Mouse (Mus musculus) neural tube, embryonic 11.5 days (tissue): ENCODE measurements around the gene Slc44a5. TPM values are rescaled to one million over a fixed set of nuclear protein-coding genes. Genes with fewer than 3 reads are reported as not detected.

Source experiments
- ATAC-seq: fragments of 200-750 bp; cut with Nextera tagmentation; 2 replicates; pipeline ENCODE4 v1.8.0; 2017; ENCODE audit warnings: moderate number of reproducible peaks, mild to moderate bottlenecking, moderate TSS enrichment, moderate library complexity; ENCODE audit not compliant: insufficient read depth, low FRiP score, low TSS enrichment
- DNase-seq: peaks from one replicate; pipeline ENCODE4 v3.0.0-alpha.2; 2015; ENCODE audit warnings: low spot score
- H3K27ac ChIP-seq: fragments of 300-500 bp; sonication (generic); 2 replicates; pipeline ENCODE4 v1.5.1; 2014; ENCODE audit warnings: low read depth, mild to moderate bottlenecking, low read length
- H3K27me3 ChIP-seq: fragments of 300-500 bp; sonication (generic); 2 replicates; pipeline ENCODE4 v1.6.1; 2014; ENCODE audit warnings: mild to moderate bottlenecking, low read length, mixed read lengths; ENCODE audit not compliant: control insufficient read depth, insufficient read depth
- H3K36me3 ChIP-seq: fragments of 300-500 bp; sonication (generic); 2 replicates; pipeline ENCODE4 v1.6.1; 2014; ENCODE audit warnings: mild to moderate bottlenecking, low read length, moderate library complexity, mixed read lengths; ENCODE audit not compliant: control insufficient read depth, insufficient read depth
- H3K4me1 ChIP-seq: fragments of 300-500 bp; sonication (generic); 2 replicates; pipeline ENCODE4 v1.6.1; 2014; ENCODE audit warnings: low read length, mixed read lengths; ENCODE audit not compliant: control insufficient read depth, insufficient read depth
- H3K4me2 ChIP-seq: fragments of 300-500 bp; sonication (generic); 2 replicates; pipeline ENCODE4 v1.6.1; 2014; ENCODE audit warnings: low read depth, mild to moderate bottlenecking, moderate library complexity
- H3K4me3 ChIP-seq: fragments of 300-500 bp; sonication (generic); 2 replicates; pipeline ENCODE4 v1.5.1; 2014; ENCODE audit warnings: low read depth, low read length
- H3K9ac ChIP-seq: fragments of 300-500 bp; sonication (generic); 2 replicates; pipeline ENCODE4 v1.6.1; 2014; ENCODE audit warnings: mild to moderate bottlenecking, low read length
- H3K9me3 ChIP-seq: fragments of 300-500 bp; sonication (generic); 2 replicates; pipeline ENCODE4 v1.6.1; 2016; ENCODE audit warnings: low read length; ENCODE audit not compliant: control insufficient read depth
- WGBS: fragments of 180-500 bp; shearing (Covaris S2); extraction: QIAGEN DNeasy Blood & Tissue Kit; methylation state at CpG from one replicate; pipeline ENCODE4 v1.1.7; 2014; 5-methylcytosine and 5-hydroxymethylcytosine counted together
- polyA plus RNA-seq: library from polyadenylated mRNA; unstranded; fragments of >200 nt; fragmentation: Nextera tagmentation; extraction: Ambion mirVana; gene quantifications from 2 replicates; pipeline ENCODE4 v1.2.1, GENCODE M21; 2014

Slc44a5 gene
- polyA plus RNA-seq, 1 experiment from 2014 or later, result 3.7 TPM

DNA sequence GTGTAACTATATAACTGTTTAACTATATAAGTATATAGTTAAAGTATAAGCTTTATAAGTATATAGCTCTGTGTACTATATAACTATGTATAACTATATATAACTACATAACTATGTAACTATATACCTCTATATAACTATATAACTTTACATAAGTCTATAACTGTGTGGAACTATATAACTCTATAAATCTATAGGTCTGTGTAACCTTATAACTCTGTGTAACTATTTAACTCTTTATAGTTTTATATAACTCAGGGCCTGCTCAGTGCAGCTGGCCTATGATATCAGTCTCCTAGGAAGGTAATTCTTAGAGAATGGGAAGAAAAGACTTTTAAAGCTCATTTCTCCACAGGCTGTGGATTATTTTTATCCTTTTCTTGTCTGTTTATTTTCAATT is 284.1 kb downstream of the Slc44a5 start:
- ATAC-seq, result no peak

DNA sequence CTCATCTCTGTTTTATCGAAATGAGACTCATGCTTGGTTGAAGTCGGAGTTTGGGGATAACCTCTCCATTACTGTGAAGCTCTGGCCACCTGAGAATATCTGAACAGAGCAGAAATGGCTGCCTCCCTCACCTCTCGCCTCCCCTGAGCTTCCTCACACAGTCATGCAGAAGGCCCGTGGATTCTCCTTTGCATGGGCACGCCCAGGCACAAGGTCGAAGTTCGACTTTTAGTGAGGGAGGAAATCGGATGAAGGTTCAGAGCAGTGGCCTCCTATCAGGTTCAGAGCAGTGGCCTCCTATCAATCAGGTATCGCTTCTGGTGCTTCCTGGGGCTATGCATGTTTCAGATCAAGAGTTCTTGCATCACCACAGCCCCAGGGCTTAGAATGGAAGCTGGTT is 295.1 kb downstream of the Slc44a5 start:
- DNase-seq, result no peak
- ATAC-seq, result no peak
- no peaks in the 10 kb centered on the region for H3K27me3 ChIP-seq
- no peak overlapping the region for H3K27ac ChIP-seq
- no peaks in the 10 kb centered on the region for H3K4me1 ChIP-seq
- no peaks in the 10 kb centered on the region for H3K9me3 ChIP-seq
- H3K36me3 ChIP-seq, result no peaks in the 10 kb centered on the region
- no peak overlapping the region for H3K9ac ChIP-seq
- WGBS, result 76% methylated on average over 9 of the region's 9 CpGs
- no peak overlapping the region for H3K4me2 ChIP-seq
- H3K4me3 ChIP-seq, result no peak overlapping the region

More for the DNA sequence above, 284.1 kb downstream of the Slc44a5 start:
- Histone ChIP-seq H3K4me2 (no peak overlapping the region), H3K27ac (no peak overlapping the region), H3K9me3 (no peaks in the 10 kb centered on the region), H3K4me1 (no peaks in the 10 kb centered on the region), H3K27me3 (no peaks in the 10 kb centered on the region), H3K4me3 (no peak overlapping the region), H3K9ac (no peak overlapping the region), H3K36me3 (no peaks in the 10 kb centered on the region)
- DNase-seq, result no peak

DNA sequence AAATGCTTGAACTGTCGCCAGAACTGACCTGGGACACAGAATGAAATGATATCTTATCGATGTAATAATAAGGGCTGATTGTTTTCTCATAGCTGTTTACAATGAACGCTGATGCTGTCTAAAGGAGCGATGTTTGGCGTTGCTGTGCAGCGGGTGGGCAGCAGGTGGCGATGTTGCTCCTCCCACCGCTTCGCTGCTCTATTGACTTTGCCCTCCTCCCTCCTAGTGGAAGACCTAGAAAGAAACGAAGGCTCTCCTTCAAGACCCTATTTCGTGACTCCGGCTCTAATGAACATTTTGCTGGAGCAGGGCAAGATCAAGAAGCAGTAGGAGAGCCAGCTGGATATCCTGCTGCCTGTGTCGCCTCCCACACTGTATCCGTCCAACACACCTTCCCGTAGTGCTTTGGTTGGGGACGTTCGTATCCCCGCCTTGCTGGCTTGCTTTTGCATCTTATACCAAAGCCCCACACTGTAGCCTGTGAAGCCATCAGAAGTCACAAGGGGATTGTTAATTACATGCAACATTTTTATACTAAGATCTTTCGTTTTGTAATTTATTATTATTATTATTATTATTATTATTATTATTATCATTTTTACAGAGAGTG is 296.6 kb downstream of the Slc44a5 start:
- no peaks in the 10 kb centered on the region for H3K36me3 ChIP-seq
- 15% methylated on average over 19 of the region's 19 CpGs for WGBS
- H3K27ac ChIP-seq, result no peak overlapping the region
- DNase-seq (peak; percentile 88), ATAC-seq (peak; percentile 75)
- H3K9ac ChIP-seq, result peak overlapping the region; percentile 36; the same call in 1 of the 2 replicates
- no peaks in the 10 kb centered on the region for H3K27me3 ChIP-seq
- H3K4me1 ChIP-seq, result no peaks in the 10 kb centered on the region
- H3K4me2 ChIP-seq, result peak overlapping the region; percentile 49
- no peak overlapping the region for H3K4me3 ChIP-seq
- no peaks in the 10 kb centered on the region for H3K9me3 ChIP-seq

DNA sequence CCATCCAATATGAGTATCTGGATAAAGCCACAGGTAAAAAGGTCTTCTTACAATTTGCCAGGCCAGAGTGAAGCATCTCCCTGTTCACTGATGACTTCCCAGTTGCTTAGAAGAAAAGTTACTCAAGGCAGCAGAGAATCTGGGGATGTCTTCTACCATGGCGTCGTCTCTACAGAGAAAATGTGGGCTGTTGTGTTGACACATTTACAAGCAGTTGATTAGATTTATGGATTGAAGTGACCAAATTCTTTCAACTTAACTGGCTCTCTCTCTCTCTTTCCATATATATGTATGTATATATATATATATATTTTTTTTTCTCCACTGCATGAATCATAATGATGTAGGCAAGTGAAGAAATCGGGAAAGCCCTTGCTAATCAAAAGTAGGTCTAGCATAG is 301.4 kb downstream of the Slc44a5 start:
- no peaks in the 10 kb centered on the region for H3K36me3 ChIP-seq
- DNase-seq, result no peak
- no peak overlapping the region for H3K27ac ChIP-seq

DNA sequence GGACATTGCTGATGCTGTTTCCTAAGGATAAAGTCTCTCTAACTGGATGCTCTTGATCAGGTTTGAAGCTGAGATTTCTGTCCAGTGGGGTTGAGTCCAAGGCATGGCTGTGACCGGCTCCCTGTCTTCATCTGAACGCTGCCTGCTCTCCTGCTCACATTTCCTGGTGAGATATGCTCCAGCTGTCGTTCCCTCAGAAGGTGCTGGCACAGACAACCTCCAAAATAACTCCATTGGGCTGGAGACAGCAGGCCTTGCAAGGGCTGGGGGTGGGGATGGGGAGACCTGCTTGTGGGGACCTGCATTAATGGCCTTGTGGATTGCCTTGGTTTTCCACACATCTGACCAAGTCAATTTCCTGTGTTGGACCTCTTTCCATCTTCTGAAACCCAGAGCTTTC is 311.0 kb downstream of the Slc44a5 start:
- 77% methylated on average over 3 of the region's 3 CpGs for WGBS
- DNase-seq (no peak), ATAC-seq (no peak)
- no peak overlapping the region for H3K4me2 ChIP-seq
- H3K9me3 ChIP-seq, result no peaks in the 10 kb centered on the region
- H3K36me3 ChIP-seq, result no peaks in the 10 kb centered on the region
- H3K9ac ChIP-seq, result no peak overlapping the region
- no peak overlapping the region for H3K4me3 ChIP-seq
- no peaks in the 10 kb centered on the region for H3K4me1 ChIP-seq
- H3K27me3 ChIP-seq, result no peaks in the 10 kb centered on the region
- H3K27ac ChIP-seq, result no peak overlapping the region

More for the DNA sequence above, 301.4 kb downstream of the Slc44a5 start:
- no peak overlapping the region for H3K9ac ChIP-seq
- ATAC-seq, result no peak
- no peaks in the 10 kb centered on the region for H3K9me3 ChIP-seq
- H3K4me1 ChIP-seq, result no peaks in the 10 kb centered on the region
- no peaks in the 10 kb centered on the region for H3K27me3 ChIP-seq
- H3K4me3 ChIP-seq, result no peak overlapping the region
- WGBS, result 77% methylated on average over 3 of the region's 3 CpGs
- H3K4me2 ChIP-seq, result no peak overlapping the region

DNA sequence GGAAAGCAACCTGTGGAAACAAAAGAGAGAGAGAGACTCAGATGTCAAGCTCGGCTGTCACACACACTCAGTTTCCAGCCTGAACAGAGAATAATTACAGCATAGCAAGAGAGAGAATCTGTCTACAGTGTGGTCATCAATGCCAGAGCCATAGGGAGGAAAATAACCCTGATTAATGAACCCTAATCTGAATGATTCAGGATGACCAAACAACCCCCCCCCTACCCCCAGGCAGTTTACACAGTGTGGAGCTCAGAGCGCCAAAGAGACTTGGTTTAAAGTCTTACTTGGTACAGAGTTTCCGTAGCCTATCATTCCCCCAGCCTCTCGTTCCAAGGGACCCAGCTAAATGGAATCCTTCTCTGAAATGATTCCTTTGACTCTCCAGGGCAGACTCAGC is 312.1 kb downstream of the Slc44a5 start:
- Histone ChIP-seq H3K9me3 (no peaks in the 10 kb centered on the region), H3K4me2 (no peak overlapping the region), H3K9ac (no peak overlapping the region), H3K4me1 (no peaks in the 10 kb centered on the region), H3K4me3 (no peak overlapping the region), H3K27me3 (no peaks in the 10 kb centered on the region), H3K36me3 (no peaks in the 10 kb centered on the region), H3K27ac (no peak overlapping the region)
- whole genome bisulfite sequencing, result 63% methylated on average over 4 of the region's 4 CpGs
- no peak for DNase-seq
- no peak for ATAC-seq

DNA sequence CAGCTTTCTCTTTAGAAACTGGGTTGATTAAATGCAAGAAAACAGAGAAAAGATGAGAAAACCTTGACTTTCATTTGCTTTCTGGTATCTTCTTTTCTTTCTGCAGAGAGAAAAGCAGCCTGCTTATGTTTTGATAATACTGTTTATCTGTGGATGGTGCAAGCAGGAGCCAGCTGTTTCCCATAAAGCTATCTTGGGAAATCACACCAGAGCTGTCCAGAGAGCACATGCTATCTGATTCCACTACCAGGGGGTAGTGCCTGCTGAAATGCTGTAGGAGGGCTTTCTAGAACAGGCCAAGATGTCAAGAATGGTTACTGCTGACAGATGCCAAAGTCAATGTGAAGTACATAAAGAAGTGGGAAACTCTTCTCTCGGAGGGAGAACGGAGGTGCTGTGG is 314.0 kb downstream of the Slc44a5 start:
- no peaks in the 10 kb centered on the region for H3K36me3 ChIP-seq
- H3K27ac ChIP-seq, result no peak overlapping the region
- no peak for DNase-seq
- H3K4me1 ChIP-seq, result no peaks in the 10 kb centered on the region
- H3K27me3 ChIP-seq, result no peaks in the 10 kb centered on the region
- ATAC-seq, result no peak
- H3K9ac ChIP-seq, result no peak overlapping the region
- H3K4me2 ChIP-seq, result no peak overlapping the region
- 91% methylated on average over 2 of the region's 2 CpGs for WGBS
- no peaks in the 10 kb centered on the region for H3K9me3 ChIP-seq
- no peak overlapping the region for H3K4me3 ChIP-seq

DNA sequence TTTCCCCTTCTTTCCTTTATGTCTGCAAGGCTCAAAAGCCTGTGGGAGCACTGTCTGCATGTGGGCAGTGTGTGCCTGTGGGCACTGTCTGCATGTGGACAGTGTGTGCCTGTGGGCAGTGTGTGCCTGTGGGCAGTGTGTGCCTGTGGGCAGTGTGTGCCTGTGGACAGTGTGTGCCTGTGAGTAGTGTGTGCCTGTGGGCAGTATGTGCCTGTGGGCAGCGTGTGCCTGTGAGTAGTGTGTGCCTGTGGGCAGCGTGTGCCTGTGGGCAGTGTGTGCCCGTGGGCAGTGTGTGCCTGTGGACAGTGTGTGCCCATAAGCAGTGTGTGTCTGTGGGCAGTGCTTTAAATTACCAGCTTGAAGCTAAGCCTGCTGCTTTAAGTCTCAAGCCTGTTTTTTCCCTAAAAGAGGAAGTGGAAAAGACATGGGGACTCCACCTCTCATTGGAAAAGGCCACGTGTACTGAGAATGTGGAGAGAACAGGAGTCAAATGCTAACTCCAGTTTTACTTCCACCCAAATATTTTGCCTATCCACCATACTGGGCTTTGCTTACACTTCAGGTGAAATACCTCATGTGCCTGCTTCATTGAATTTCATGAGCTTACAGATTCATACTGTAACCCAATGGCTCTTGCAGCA is 315.3 kb downstream of the Slc44a5 start:
- no peak for DNase-seq
- H3K27me3 ChIP-seq, result no peaks in the 10 kb centered on the region
- no peak overlapping the region for H3K4me3 ChIP-seq
- no peaks in the 10 kb centered on the region for H3K9me3 ChIP-seq
- H3K36me3 ChIP-seq, result no peaks in the 10 kb centered on the region
- 87% methylated on average over 4 of the region's 4 CpGs for WGBS
- H3K4me1 ChIP-seq, result no peaks in the 10 kb centered on the region
- ATAC-seq, result no peak
- H3K4me2 ChIP-seq, result no peak overlapping the region
- no peak overlapping the region for H3K9ac ChIP-seq
- no peak overlapping the region for H3K27ac ChIP-seq

DNA sequence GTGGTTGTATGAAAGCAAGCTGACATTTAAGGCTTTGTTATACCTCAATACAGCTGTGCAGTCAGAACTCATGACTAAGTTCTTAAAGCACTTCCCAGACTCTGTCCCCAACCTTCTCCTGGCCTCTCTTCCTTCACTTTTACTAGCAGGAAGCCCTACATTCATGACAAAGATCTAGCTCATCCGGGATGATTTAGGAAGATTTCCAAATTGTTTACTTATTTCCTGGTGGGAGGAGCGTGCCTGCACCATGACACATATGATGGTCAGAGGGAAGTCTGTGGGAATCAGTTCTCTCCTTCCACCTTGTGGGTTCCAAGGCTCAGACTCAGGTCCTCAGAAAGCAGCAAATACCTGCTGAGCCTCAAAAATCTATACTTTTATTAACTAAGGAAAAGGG is 317.1 kb downstream of the Slc44a5 start:
- H3K4me1 ChIP-seq, result no peaks in the 10 kb centered on the region
- no peak for DNase-seq
- no peak overlapping the region for H3K4me3 ChIP-seq
- H3K27ac ChIP-seq, result no peak overlapping the region
- no peaks in the 10 kb centered on the region for H3K36me3 ChIP-seq
- no peak overlapping the region for H3K9ac ChIP-seq
- ATAC-seq, result no peak
- no peak overlapping the region for H3K4me2 ChIP-seq
- H3K9me3 ChIP-seq, result no peaks in the 10 kb centered on the region
- no peaks in the 10 kb centered on the region for H3K27me3 ChIP-seq
- WGBS, result 87% methylated on average over 2 of the region's 2 CpGs
